Mouse (Mus musculus): Measurements from ENCODE around the gene Tssk6.

- no peak for TF ChIP-seq MAX (IDR thresholded peaks at IDR 0.05; ENCODE audit: low read depth)
- no peak for TF ChIP-seq POLR2A (IDR thresholded peaks at IDR 0.05; ENCODE audit: insufficient read length, low read depth)
- TF ChIP-seq MYOG (IDR thresholded peaks at IDR 0.05; ENCODE audit: control insufficient read depth in 1 of 3, insufficient read depth in 1 of 3, insufficient read length in 2 of 3, low read depth in 2 of 3) = no peak
- no peak for TF ChIP-seq TCF12 (IDR thresholded peaks at IDR 0.05; ENCODE audit: insufficient read depth, poor library complexity, severe bottlenecking)
- no peak for TF ChIP-seq TCF3 (IDR thresholded peaks at IDR 0.05; ENCODE audit: insufficient read length, low read depth)
- TF ChIP-seq POLR2AphosphoS2 (IDR thresholded peaks at IDR 0.05; ENCODE audit: insufficient read length, low read depth) = no peak
- TF ChIP-seq CEBPB (IDR thresholded peaks at IDR 0.05; ENCODE audit: insufficient read depth, poor library complexity, severe bottlenecking) = no peak
- no peak for TF ChIP-seq USF1 (IDR thresholded peaks at IDR 0.05; ENCODE audit: low read depth)
- TF ChIP-seq SRF (IDR thresholded peaks at IDR 0.05; ENCODE audit: control insufficient read depth, insufficient read length, low read depth) = no peak
Measured at GRCm38 (mm10) chr8:69874155-69874554, 27.8 kb upstream of the Tssk6 start.
